Mouse (Mus musculus) MEL-GATA-1-ER (cell line): Measurements from ENCODE around the gene Col5a2.
"Not testable (repeated sequence)": the region's sequence is repeated elsewhere in the genome, so short reads cannot be mapped to it uniquely, and the experiment has no call there.

Experiments used
- DNase-seq: peaks from one replicate; pipeline ENCODE4 v3.0.0-alpha.2; 2012; ENCODE audit warnings: low read depth; ENCODE audit errors: extremely low read depth

Col5a2 gene

GRCm38 (mm10) chr1:45430520-45430919 is 72.6 kb downstream of the Col5a2 start:
- DNase-seq: no peak

- DNase-seq: not testable (repeated sequence)
Observed at GRCm38 (mm10) chr1:45429145-45429544, 73.9 kb downstream of the Col5a2 start.

- DNase-seq: no peak
Observed at GRCm38 (mm10) chr1:45423915-45424314, 79.2 kb downstream of the Col5a2 start.

- DNase-seq: no peak
Observed at GRCm38 (mm10) chr1:45420554-45420953, 82.5 kb downstream of the Col5a2 start.

GRCm38 (mm10) chr1:45419858-45420257 is 83.2 kb downstream of the Col5a2 start:
- no peak for DNase-seq

- DNase-seq: no peak
Observed at GRCm38 (mm10) chr1:45381866-45382265, 121.2 kb downstream of the Col5a2 start.

- no peak for DNase-seq
Observed at GRCm38 (mm10) chr1:45379992-45380690, 122.9 kb downstream of the Col5a2 start.

GRCm38 (mm10) chr1:45365427-45365826 is 137.7 kb downstream of the Col5a2 start:
- no peak for DNase-seq

- DNase-seq: no peak
Observed at GRCm38 (mm10) chr1:45363274-45363673, 139.8 kb downstream of the Col5a2 start.

GRCm38 (mm10) chr1:45359673-45360072 is 143.4 kb downstream of the Col5a2 start:
- no peak for DNase-seq

- no peak for DNase-seq
Observed at GRCm38 (mm10) chr1:45359147-45359546, 143.9 kb downstream of the Col5a2 start.

- no peak for DNase-seq
Observed at GRCm38 (mm10) chr1:45358020-45358419, 145.1 kb downstream of the Col5a2 start.

GRCm38 (mm10) chr1:45355944-45356343 is 147.1 kb downstream of the Col5a2 start:
- no peak for DNase-seq

- DNase-seq: no peak
Observed at GRCm38 (mm10) chr1:45329149-45329548, 173.9 kb downstream of the Col5a2 start.
